In the genomic region with DNA sequence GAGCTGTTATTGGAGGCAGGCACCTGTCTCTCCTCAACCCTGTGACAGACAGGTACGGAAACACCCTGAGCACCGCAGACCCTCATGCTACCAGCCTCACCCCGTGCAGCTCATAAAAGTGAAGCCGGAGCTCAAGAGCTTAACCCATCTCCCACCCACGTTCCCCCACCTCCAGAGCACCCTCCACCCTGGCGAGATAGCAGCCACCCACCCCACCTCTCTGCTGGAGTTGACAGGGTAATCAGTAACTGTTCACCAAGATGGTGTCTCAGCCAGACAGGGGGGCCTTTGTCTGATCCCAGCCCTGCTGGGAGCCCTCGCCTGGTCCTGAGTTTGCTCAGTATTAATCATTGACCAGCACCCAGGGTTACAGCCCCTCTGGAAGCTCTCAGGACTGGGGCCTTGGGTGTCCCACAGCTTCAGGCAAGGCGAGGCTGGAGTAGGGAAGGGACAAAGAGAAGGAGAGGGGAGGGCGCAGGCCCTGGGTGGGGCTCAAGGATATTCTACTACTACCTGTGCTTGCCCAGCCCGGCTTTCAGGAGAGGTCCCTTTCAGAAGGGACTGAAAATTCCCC, we compare ENCODE assay signal across 15 mouse cellular contexts.
DNase-seq lines count a peak whose midpoint lies in the region; ATAC-seq and TF ChIP-seq lines count a peak whose summit lies in the region.
"Had no signal": no experiment of that assay in that cellular context is flagged by ENCODE, and none has a peak within 500 bp of the region (broad histone marks: within the 10 kb centered on the region; RNA-seq: fewer than 3 reads in every experiment).

No protein-coding gene starts in this region.

- peak overlapping the region; percentile 17 for H3K27ac ChIP-seq in forebrain, embryonic 10.5 days
- H3K27ac ChIP-seq in forebrain, embryonic 14.5 days (ENCODE audit: low read depth, low read length) = no peak overlapping the region
- peak overlapping the region; percentile 80 for H3K27ac ChIP-seq in lung, embryonic 14.5 days (ENCODE audit: low read depth)
- peak overlapping the region; percentile 62 for H3K27ac ChIP-seq in liver, embryonic 13.5 days
- H3K27ac ChIP-seq: forebrain, embryonic 12.5 days had no signal

- H3K4me1 ChIP-seq in forebrain, embryonic 10.5 days = peaks cover 8% of the 10 kb centered on the region
- no peaks in the 10 kb centered on the region for H3K4me1 ChIP-seq in forebrain, embryonic 14.5 days (ENCODE audit: control insufficient read depth, insufficient read depth, low read length)
- H3K4me1 ChIP-seq in lung, embryonic 14.5 days (ENCODE audit: insufficient read depth) = 0 out of 2 replicates have a peak, but pooled peaks cover 2% of the 10 kb centered on the region
- H3K4me1 ChIP-seq in liver, embryonic 13.5 days (replicated peaks) = peaks cover 22% of the 10 kb centered on the region

- WGBS in forebrain, embryonic 10.5 days = 84% methylated on average over 10 of the region's 10 CpGs
- 84% methylated on average over 10 of the region's 10 CpGs for WGBS in forebrain, embryonic 14.5 days
- 61% methylated on average over 10 of the region's 10 CpGs for WGBS in lung, embryonic 14.5 days
- 49% methylated on average over 10 of the region's 10 CpGs for WGBS in liver, embryonic 13.5 days (ENCODE audit: insufficient replicate concordance)

- no peaks in the 10 kb centered on the region for H3K36me3 ChIP-seq in forebrain, embryonic 10.5 days (replicated peaks)
- H3K36me3 ChIP-seq in forebrain, embryonic 14.5 days (ENCODE audit: control insufficient read depth, insufficient read depth, low read length) = no peaks in the 10 kb centered on the region
- H3K36me3 ChIP-seq in lung, embryonic 14.5 days (ENCODE audit: insufficient read depth) = no peaks in the 10 kb centered on the region
- H3K36me3 ChIP-seq in liver, embryonic 13.5 days = no peaks in the 10 kb centered on the region
- H3K36me3 ChIP-seq: forebrain, embryonic 12.5 days had no signal

- no peak for TF ChIP-seq CTCF in lung, embryonic 14.5 days (IDR thresholded peaks at IDR 0.05; ENCODE audit: low read depth)

- H3K4me3 ChIP-seq in forebrain, embryonic 10.5 days = no peak overlapping the region
- no peak overlapping the region for H3K4me3 ChIP-seq in forebrain, embryonic 14.5 days (ENCODE audit: low read depth, low read length)
- no peak overlapping the region for H3K4me3 ChIP-seq in lung, embryonic 14.5 days (ENCODE audit: low read depth, low read length)
- no peak overlapping the region for H3K4me3 ChIP-seq in liver, embryonic 13.5 days (replicated peaks)
- H3K4me3 ChIP-seq: forebrain, embryonic 12.5 days; megakaryocyte, embryonic 14.5 days had no signal

- no peak overlapping the region for H3K4me2 ChIP-seq in forebrain, embryonic 14.5 days (ENCODE audit: low read length)
- H3K4me2 ChIP-seq in lung, embryonic 14.5 days = peak overlapping the region; percentile 27; the same call in 1 of the 2 replicates
- H3K4me2 ChIP-seq in liver, embryonic 13.5 days = no peak overlapping the region
- H3K4me2 ChIP-seq: forebrain, embryonic 12.5 days had no signal

- DNase-seq in forebrain, embryonic 10.5 days (ENCODE audit: extremely low spot score, low spot score) = no peak
- DNase-seq in forebrain, embryonic 14.5 days (ENCODE audit: low spot score) = no peak
- peak; percentile 70 for DNase-seq in lung, embryonic 14.5 days
- no peak for DNase-seq in lung, postnatal 10 days
- no peak for DNase-seq in liver, embryonic 13.5 days
- peak; percentile 91 for DNase-seq in yolk sac, embryonic 10.5 days (ENCODE audit: low spot score)
- DNase-seq in embryo, embryonic 10 days (ENCODE audit: low spot score) = no peak
- no peak for DNase-seq in gastrocnemius, postnatal 4 days (ENCODE audit: low spot score in 2 of 2)
- DNase-seq: cerebellum, postnatal 36 days; heart, postnatal 36 days; layer of hippocampus, postnatal 36 days; thymus, adult 2 months had no signal

- H3K27me3 ChIP-seq in forebrain, embryonic 10.5 days (ENCODE audit: poor library complexity, severe bottlenecking) = peaks cover 22% of the 10 kb centered on the region
- no peaks in the 10 kb centered on the region for H3K27me3 ChIP-seq in forebrain, embryonic 14.5 days (replicated peaks; ENCODE audit: control insufficient read depth, insufficient read depth, low read length)
- H3K27me3 ChIP-seq in lung, embryonic 14.5 days (ENCODE audit: insufficient read depth, low read length) = no peaks in the 10 kb centered on the region
- no peaks in the 10 kb centered on the region for H3K27me3 ChIP-seq in liver, embryonic 13.5 days
- H3K27me3 ChIP-seq: CH12.LX had no signal

- H3K9ac ChIP-seq in forebrain, embryonic 14.5 days (ENCODE audit: low read length) = no peak overlapping the region
- H3K9ac ChIP-seq in lung, embryonic 14.5 days = no peak overlapping the region
- no peak overlapping the region for H3K9ac ChIP-seq in liver, embryonic 13.5 days
- H3K9ac ChIP-seq: forebrain, embryonic 12.5 days had no signal

- ATAC-seq in forebrain, embryonic 14.5 days = no peak
- ATAC-seq in lung, embryonic 14.5 days (ENCODE audit: insufficient read depth) = peak; percentile 91
- peak; percentile 79 for ATAC-seq in liver, embryonic 13.5 days (ENCODE audit: low read depth)

- H3K9me3 ChIP-seq in forebrain, embryonic 10.5 days = no peaks in the 10 kb centered on the region
- no peaks in the 10 kb centered on the region for H3K9me3 ChIP-seq in forebrain, embryonic 14.5 days (replicated peaks; ENCODE audit: control insufficient read depth, low read length)
- H3K9me3 ChIP-seq in lung, embryonic 14.5 days (ENCODE audit: low read depth, low read length) = no peaks in the 10 kb centered on the region
- H3K9me3 ChIP-seq in liver, embryonic 13.5 days (replicated peaks) = no peaks in the 10 kb centered on the region
- H3K9me3 ChIP-seq: forebrain, embryonic 12.5 days; megakaryocyte, embryonic 14.5 days had no signal

Comparison
In these comparisons a context has a peak if more than half of its experiments do, and no peak if none do; other contexts are left out.
1. DNase-seq: peak in lung, embryonic 14.5 days (single experiment) and yolk sac, embryonic 10.5 days (single experiment); none in forebrain, embryonic 10.5 days (single experiment), forebrain, embryonic 14.5 days (single experiment), lung, postnatal 10 days (single experiment), liver, embryonic 13.5 days (single experiment), embryo, embryonic 10 days (single experiment) and gastrocnemius, postnatal 4 days (0 of 2).